Mouse (Mus musculus): Measurements from ENCODE around the gene Card19. TPM values are rescaled to one million over a fixed set of nuclear protein-coding genes. Genes with fewer than 3 reads are reported as not detected.

The Card19 gene
- polyA plus RNA-seq, 1 experiment from 2014 or later = 23.3 TPM

DNA sequence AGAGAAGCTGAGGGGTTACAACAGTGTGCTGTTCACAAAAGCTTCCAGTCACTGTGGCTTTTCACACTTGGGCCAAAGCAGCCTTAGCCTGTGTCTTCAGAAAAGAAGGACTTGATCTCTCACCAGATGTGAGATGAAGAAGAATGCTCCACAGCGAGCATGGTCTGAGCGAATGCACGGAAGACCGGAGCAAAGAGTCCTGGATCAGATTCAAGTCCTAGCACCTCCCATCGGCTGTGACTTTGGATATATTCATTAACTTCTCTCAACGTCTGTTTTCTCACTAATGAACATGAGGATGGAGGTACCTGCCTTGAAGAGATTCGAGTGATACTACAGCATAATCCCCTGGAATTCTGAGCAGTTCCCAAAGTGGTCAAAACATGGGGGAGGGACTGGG, 61.2 kb downstream of the Card19 start:
- H3K4me3 ChIP-seq = no peak overlapping the region
- H3K27me3 ChIP-seq (ENCODE audit: low read depth, poor library complexity, severe bottlenecking) = peaks cover 15% of the 10 kb centered on the region
- 0 out of 2 replicates have a peak, but pooled peaks cover 7% of the 10 kb centered on the region for H3K9me3 ChIP-seq (replicated peaks)
- no peaks in the 10 kb centered on the region for H3K36me3 ChIP-seq
- WGBS = 68% methylated on average over 7 of the region's 7 CpGs
- DNase-seq (ENCODE audit: low spot score) = no peak
- peaks cover 11% of the 10 kb centered on the region; the same call in 1 of the 2 replicates for H3K4me1 ChIP-seq
- no peak overlapping the region for H3K27ac ChIP-seq (replicated peaks)

DNA sequence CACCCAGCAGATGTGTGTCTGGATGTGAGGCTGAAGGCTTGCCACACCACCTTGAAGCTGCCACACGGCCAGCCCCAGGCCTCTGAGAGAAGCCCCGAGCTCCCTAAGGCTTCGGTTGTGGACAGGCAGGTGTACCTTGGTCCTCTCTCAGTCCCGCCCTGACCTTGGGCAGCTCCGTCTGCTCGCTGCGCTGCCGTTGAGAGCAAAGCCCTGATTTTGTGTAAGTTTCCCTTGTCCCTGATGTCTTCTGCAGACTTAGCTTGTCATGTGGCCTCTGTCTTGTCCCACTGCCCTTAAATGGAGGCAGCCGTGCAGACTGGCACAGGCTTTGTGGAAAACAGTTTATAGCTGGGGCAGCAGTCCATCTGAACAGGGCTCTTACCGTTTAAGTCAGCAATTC, 61.8 kb downstream of the Card19 start:
- H3K9me3 ChIP-seq (replicated peaks) = 0 out of 2 replicates have a peak, but pooled peaks cover 7% of the 10 kb centered on the region
- peaks cover 21% of the 10 kb centered on the region for H3K27me3 ChIP-seq (ENCODE audit: low read depth, poor library complexity, severe bottlenecking)
- no peak overlapping the region for H3K4me3 ChIP-seq
- DNase-seq (ENCODE audit: low spot score) = no peak
- no peaks in the 10 kb centered on the region for H3K36me3 ChIP-seq
- 85% methylated on average over 10 of the region's 10 CpGs for WGBS
- H3K4me1 ChIP-seq = peaks cover 8% of the 10 kb centered on the region; the same call in 1 of the 2 replicates
- no peak overlapping the region for H3K27ac ChIP-seq (replicated peaks)

Other genes with a start within 250 kb of the Card19 start
- gene Fam120a, start 248.0 kb downstream of the Card19 start, polyA plus RNA-seq (2016; fragmentation: Nextera tagmentation; extraction: Ambion mirVana) = 13.7 and 14.0 TPM in 2 replicates
- 4.3 and 6.9 TPM in 2 replicates for gene Wnk2, start 68.0 kb downstream of the Card19 start, polyA plus RNA-seq (2016; fragmentation: Nextera tagmentation; extraction: Ambion mirVana)
- 23.1 and 24.3 TPM in 2 replicates for gene Ninj1, start 28.6 kb downstream of the Card19 start, polyA plus RNA-seq (2016; fragmentation: Nextera tagmentation; extraction: Ambion mirVana)
- 1.0 and 1.2 TPM in 2 replicates for gene Susd3, start 32.7 kb upstream of the Card19 start, polyA plus RNA-seq (2016; fragmentation: Nextera tagmentation; extraction: Ambion mirVana)
- gene Fgd3, start 104.3 kb upstream of the Card19 start, polyA plus RNA-seq (2016; fragmentation: Nextera tagmentation; extraction: Ambion mirVana) = 1.1 and 1.5 TPM in 2 replicates
- gene Bicd2, start 125.5 kb upstream of the Card19 start, polyA plus RNA-seq (2016; fragmentation: Nextera tagmentation; extraction: Ambion mirVana) = 29.7 and 33.9 TPM in 2 replicates
- 18.5 and 20.3 TPM in 2 replicates for gene Ippk, start 205.2 kb upstream of the Card19 start, polyA plus RNA-seq (2016; fragmentation: Nextera tagmentation; extraction: Ambion mirVana)